Mouse (Mus musculus) MEL (cell line): Measurements from ENCODE around the gene Espnl. TPM values are rescaled to one million over a fixed set of nuclear protein-coding genes. Genes with fewer than 3 reads are reported as not detected.
A peak's percentile ranks its signal among the peaks of the same experiment; 100 is the strongest.

Source experiments
- DNase-seq: peaks from one replicate; pipeline ENCODE4 v3.0.0; 2011; ENCODE audit warnings: low read depth, low spot score
- H3K27ac ChIP-seq: 2 replicates; pipeline ENCODE4 v1.5.1; 2012; ENCODE audit warnings: low read depth, mild to moderate bottlenecking, control low read depth, low read length, moderate library complexity; ENCODE audit not compliant: control insufficient read depth
- H3K27me3 ChIP-seq, 2 experiments: fragments of 150-350 bp in 1 of 2; sonication (generic) in 1 of 2; 2 replicates each; pipeline ENCODE4 v1.6.1; 2012; ENCODE audit warnings: low read length in 2 of 2, mild to moderate bottlenecking in 2 of 2, improper control_type of control experiment in 1 of 2, moderate library complexity in 1 of 2; ENCODE audit not compliant: insufficient read depth in 2 of 2, control insufficient read depth in 1 of 2
- H3K36me3 ChIP-seq, 2 experiments: 2 replicates each; pipeline ENCODE4 v1.6.1; 2012 to 2014; ENCODE audit warnings: low read length in 2 of 2, improper control_type of control experiment in 1 of 2, inconsistent platforms in 1 of 2, mild to moderate bottlenecking in 1 of 2; ENCODE audit not compliant: insufficient read depth in 2 of 2, control insufficient read depth in 1 of 2
- H3K4me1 ChIP-seq, 2 experiments: fragments of 150-350 bp in 1 of 2; sonication (generic) in 1 of 2; 2 replicates each; pipeline ENCODE4 v1.6.1; 2012; ENCODE audit warnings: low read length in 2 of 2, improper control_type of control experiment in 1 of 2, mild to moderate bottlenecking in 1 of 2; ENCODE audit not compliant: insufficient read depth in 2 of 2, control insufficient read depth in 1 of 2
- H3K4me3 ChIP-seq, 2 experiments: fragments of 150-350 bp in 1 of 2; sonication (generic) in 1 of 2; 2 replicates each; pipeline ENCODE4 v1.5.1; 2012; ENCODE audit warnings: low read depth in 2 of 2, low read length in 2 of 2, mild to moderate bottlenecking in 2 of 2, moderate library complexity in 2 of 2, control low read depth in 1 of 2, improper control_type of control experiment in 1 of 2; ENCODE audit not compliant: control insufficient read depth in 1 of 2, insufficient read depth in 1 of 2
- H3K79me2 ChIP-seq: 2 replicates; pipeline ENCODE4 v1.6.1; 2012; ENCODE audit warnings: mild to moderate bottlenecking, low read length, moderate library complexity; ENCODE audit not compliant: control insufficient read depth, poor library complexity, insufficient read depth
- H3K9ac ChIP-seq: 2 replicates; pipeline ENCODE4 v1.6.1; 2012; ENCODE audit warnings: low read depth, mild to moderate bottlenecking, control low read depth, low read length, moderate library complexity; ENCODE audit not compliant: control insufficient read depth, poor library complexity, severe bottlenecking
- H3K9me3 ChIP-seq: fragments of 150-350 bp; sonication (generic); replicated peaks from 2 replicates; pipeline ENCODE4 v1.6.1; 2012; ENCODE audit warnings: mild to moderate bottlenecking, low read length, improper control_type of control experiment, moderate library complexity; ENCODE audit not compliant: insufficient read depth
- BHLHE40 ChIP-seq: IDR thresholded peaks from 2 replicates; pipeline ENCODE4 v1.6.1; 2012; ENCODE audit warnings: low read depth, mild to moderate bottlenecking, inconsistent platforms, low read length, improper control_type of control experiment, borderline replicate concordance
- CHD1 ChIP-seq: IDR thresholded peaks from 2 replicates; pipeline ENCODE4 v1.6.1; 2012; ENCODE audit warnings: low read depth, mild to moderate bottlenecking, inconsistent platforms, low read length, improper control_type of control experiment
- CHD2 ChIP-seq: IDR thresholded peaks from 2 replicates; pipeline ENCODE4 v1.6.1; 2011; ENCODE audit warnings: low read length, improper control_type of control experiment
- E2F4 ChIP-seq: IDR thresholded peaks from 2 replicates; pipeline ENCODE4 v1.6.1; 2011; ENCODE audit warnings: low read depth, low read length, improper control_type of control experiment, borderline replicate concordance
- ELF1 ChIP-seq: IDR thresholded peaks from 2 replicates; pipeline ENCODE4 v1.6.1; 2014; ENCODE audit warnings: low read depth, mild to moderate bottlenecking, inconsistent platforms, low read length, improper control_type of control experiment, moderate library complexity
- EP300 ChIP-seq, 2 experiments: IDR thresholded peaks; 2 replicates each; pipeline ENCODE4 v1.6.1; 2011; ENCODE audit warnings: improper control_type of control experiment in 2 of 2, low read length in 2 of 2, low read depth in 1 of 2, mild to moderate bottlenecking in 1 of 2
- GABPA ChIP-seq: IDR thresholded peaks from 2 replicates; pipeline ENCODE4 v1.6.1; 2012; ENCODE audit warnings: low read depth, mild to moderate bottlenecking, inconsistent platforms, low read length, improper control_type of control experiment, moderate library complexity
- GATA1 ChIP-seq: IDR thresholded peaks from 2 replicates; pipeline ENCODE4 v1.6.1; 2011; ENCODE audit warnings: low read depth, low read length, improper control_type of control experiment
- MAFK ChIP-seq: IDR thresholded peaks from 2 replicates; pipeline ENCODE4 v1.6.1; 2011; ENCODE audit warnings: low read depth, mild to moderate bottlenecking, low read length, improper control_type of control experiment, borderline replicate concordance
- MAX ChIP-seq: IDR thresholded peaks from 2 replicates; pipeline ENCODE4 v1.6.1; 2011; ENCODE audit warnings: low read length, improper control_type of control experiment
- MAZ ChIP-seq: IDR thresholded peaks from 2 replicates; pipeline ENCODE4 v1.6.1; 2012; ENCODE audit warnings: low read depth, mild to moderate bottlenecking, inconsistent platforms, low read length, improper control_type of control experiment
- MEF2A ChIP-seq: IDR thresholded peaks from 2 replicates; pipeline ENCODE4 v1.6.1; 2014; ENCODE audit warnings: low read depth, mild to moderate bottlenecking, inconsistent platforms, low read length, improper control_type of control experiment; ENCODE audit not compliant: poor library complexity, insufficient replicate concordance, severe bottlenecking; ENCODE audit errors: extremely low read depth
- MYB ChIP-seq: IDR thresholded peaks from 2 replicates; pipeline ENCODE4 v1.6.1; 2011; ENCODE audit warnings: mild to moderate bottlenecking, low read depth, low read length, improper control_type of control experiment
- MYC ChIP-seq: IDR thresholded peaks from 2 replicates; pipeline ENCODE4 v1.6.1; 2011; ENCODE audit warnings: low read depth, mild to moderate bottlenecking, low read length, improper control_type of control experiment, moderate library complexity
- NELFE ChIP-seq: IDR thresholded peaks from 2 replicates; pipeline ENCODE4 v1.6.1; 2011; ENCODE audit warnings: low read depth, low read length, improper control_type of control experiment
- NRF1 ChIP-seq: IDR thresholded peaks from 2 replicates; pipeline ENCODE4 v1.6.1; 2014; ENCODE audit warnings: low read depth, mild to moderate bottlenecking, inconsistent platforms, low read length, improper control_type of control experiment, moderate library complexity; ENCODE audit not compliant: poor library complexity, insufficient read depth, severe bottlenecking
- POLR2AphosphoS5 ChIP-seq: IDR thresholded peaks from 2 replicates; pipeline ENCODE4 v1.6.1; 2012; ENCODE audit warnings: low read depth, borderline replicate concordance, mild to moderate bottlenecking, inconsistent platforms, low read length, moderate library complexity, mixed read lengths
- RCOR1 ChIP-seq: IDR thresholded peaks from 2 replicates; pipeline ENCODE4 v1.6.1; 2012; ENCODE audit warnings: low read depth, mild to moderate bottlenecking, inconsistent platforms, low read length, improper control_type of control experiment
- SIN3A ChIP-seq: IDR thresholded peaks from 2 replicates; pipeline ENCODE4 v1.6.1; 2012; ENCODE audit warnings: low read length, improper control_type of control experiment, inconsistent platforms
- TAL1 ChIP-seq: IDR thresholded peaks from 2 replicates; pipeline ENCODE4 v1.6.1; 2012; ENCODE audit warnings: mild to moderate bottlenecking, inconsistent platforms, low read length, moderate library complexity, mixed read lengths
- TBP ChIP-seq: IDR thresholded peaks from 2 replicates; pipeline ENCODE4 v1.8.0; 2011; ENCODE audit warnings: low read depth, low read length, improper control_type of control experiment
- TCF12 ChIP-seq: IDR thresholded peaks from 2 replicates; pipeline ENCODE4 v1.6.1; 2014; ENCODE audit warnings: low read depth, mild to moderate bottlenecking, inconsistent platforms, low read length, improper control_type of control experiment, moderate library complexity
- UBTF ChIP-seq: IDR thresholded peaks from 2 replicates; pipeline ENCODE4 v1.6.1; 2012; ENCODE audit warnings: low read depth, mild to moderate bottlenecking, inconsistent platforms, low read length, improper control_type of control experiment, moderate library complexity, borderline replicate concordance; ENCODE audit not compliant: insufficient read depth
- ZMIZ1 ChIP-seq: IDR thresholded peaks from 2 replicates; pipeline ENCODE4 v1.6.1; 2012; ENCODE audit warnings: low read depth, mild to moderate bottlenecking, inconsistent platforms, low read length, improper control_type of control experiment, moderate library complexity
- polyA plus RNA-seq, 2 experiments: library from polyadenylated mRNA; stranded (reverse) in 1 of 2; unstranded in 1 of 2; fragments of >175 nt in 1 of 2; fragments of >200 nt in 1 of 2; gene quantifications; 2 replicates each; pipeline versions ENCODE4 v1.2.1 to v1.2.4; 2012; ENCODE audit warnings: low replicate concordance in 2 of 2, low read depth in 1 of 2; ENCODE audit not compliant: insufficient read length in 2 of 2, insufficient read depth in 1 of 2, missing spikeins in 1 of 2
- total RNA-seq: library from RNA; depleted of rRNA; stranded (reverse); fragments of 300-350 nt; gene quantifications from 2 replicates; pipeline ENCODE4 v1.2.3, GENCODE M21; 2012

The Espnl gene
- total and polyA plus RNA-seq, 3 experiments: 2.0 to 2.1 TPM; not detected in 1

- TF ChIP-seq NRF1 (no peak), MAFK (no peak)
- H3K4me1 ChIP-seq: peaks cover 0 to 13% of the 10 kb centered on the region in 2 experiments; a peak in 2 of 4 replicates
- H3K27ac ChIP-seq: no peak overlapping the region
- DNase-seq: no peak
- H3K9ac ChIP-seq: no peak overlapping the region
- H3K36me3 ChIP-seq: peaks cover 0 to 6% of the 10 kb centered on the region in 2 experiments; a peak in 1 of 4 replicates
- H3K27me3 ChIP-seq: no peaks in the 10 kb centered on the region
- peaks cover 4% of the 10 kb centered on the region for H3K79me2 ChIP-seq
- no peak overlapping the region for H3K4me3 ChIP-seq
- H3K9me3 ChIP-seq: no peaks in the 10 kb centered on the region
Measured at GRCm38 (mm10) chr1:91369408-91369807, 47.5 kb downstream of the Espnl start.

DNA sequence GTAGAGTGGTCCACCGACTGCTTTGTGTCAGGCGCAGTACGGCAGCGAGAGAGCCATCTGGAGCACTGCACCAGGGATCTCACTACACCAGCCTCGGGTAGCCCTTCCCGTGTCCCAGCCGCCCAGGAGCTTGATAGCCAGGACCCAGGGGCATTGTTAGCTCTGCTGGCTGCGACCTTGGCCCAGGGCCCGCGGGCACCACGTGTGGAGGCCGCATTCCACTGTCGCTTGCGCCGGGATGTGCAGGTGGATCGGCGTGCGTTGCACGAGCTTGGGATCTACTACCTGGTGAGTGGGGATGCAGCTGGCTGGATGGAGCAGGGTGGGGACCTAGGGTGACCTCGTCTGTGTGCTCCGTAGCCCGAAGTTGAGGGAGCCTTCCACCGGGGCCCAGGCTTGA lies 48.2 kb downstream of the Espnl start:
- Histone ChIP-seq H3K4me3 (no peak overlapping the region), H3K27ac (no peak overlapping the region), H3K9ac (no peak overlapping the region), H3K79me2 (peaks cover 4% of the 10 kb centered on the region), H3K4me1 (peaks cover 0 to 13% of the 10 kb centered on the region in 2 experiments; a peak in 2 of 4 replicates), H3K27me3 (no peaks in the 10 kb centered on the region)
- DNase-seq: no peak
- TF ChIP-seq TAL1 (no peak), ELF1 (no peak), MAX (no peak), EP300 (IDR thresholded peaks at IDR 0.05; ENCODE audit: low read depth in 1 of 2, low read length in 2 of 2) (no peak), MAZ (no peak), MYB (no peak), MAFK (no peak), GABPA (no peak), SIN3A (no peak), TCF12 (no peak), ZMIZ1 (no peak)
- TF ChIP-seq, all 39 proteins: peak for 0
- H3K9me3 ChIP-seq: no peaks in the 10 kb centered on the region
- H3K36me3 ChIP-seq: peaks cover 0 to 6% of the 10 kb centered on the region in 2 experiments; a peak in 1 of 4 replicates

DNA sequence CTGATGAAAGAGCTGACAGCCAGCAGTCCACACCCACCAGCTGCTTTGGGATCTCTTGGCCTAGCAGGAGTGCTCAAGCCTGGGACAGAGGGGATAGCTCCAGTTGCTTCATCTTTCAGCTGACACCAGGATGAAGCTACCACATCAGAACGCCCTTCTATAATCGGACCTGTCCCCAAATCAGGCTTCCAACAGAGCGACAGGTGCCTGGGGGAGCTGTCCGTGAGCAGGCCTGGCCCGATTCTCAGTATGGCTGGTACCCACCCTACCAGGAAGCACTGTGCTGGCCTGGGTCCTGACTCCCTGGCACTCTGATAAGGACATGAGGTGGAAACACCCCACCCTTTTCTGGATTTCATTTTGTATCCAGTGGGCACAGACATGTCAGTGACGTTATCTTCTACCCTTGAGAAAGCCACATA lies 51.5 kb downstream of the Espnl start:
- no peaks in the 10 kb centered on the region for H3K9me3 ChIP-seq
- no peak overlapping the region for H3K27ac ChIP-seq
- 0 out of 4 replicates have a peak, but pooled peaks cover 0 to 4% of the 10 kb centered on the region in 2 experiments for H3K4me1 ChIP-seq
- no peaks in the 10 kb centered on the region for H3K27me3 ChIP-seq
- no peak overlapping the region for H3K4me3 ChIP-seq
- no peak overlapping the region for H3K9ac ChIP-seq
- DNase-seq: no peak
- no peak for TF ChIP-seq BHLHE40
- no peak for TF ChIP-seq CHD1
- TF ChIP-seq MYC: no peak
- TF ChIP-seq GATA1: peak; percentile 32; the same call in 1 of the 2 replicates
- no peak for TF ChIP-seq RCOR1
- no peak for TF ChIP-seq E2F4
- no peak for TF ChIP-seq GABPA
- no peak for TF ChIP-seq TBP
- TF ChIP-seq NELFE: no peak
- peak in 1 of 2 experiments; percentile 44; a peak in 1 of 4 replicates for TF ChIP-seq EP300 (IDR thresholded peaks at IDR 0.05; ENCODE audit: low read depth in 1 of 2, low read length in 2 of 2)
- TF ChIP-seq UBTF: no peak
- no peak for TF ChIP-seq ZMIZ1
- TF ChIP-seq CHD2: no peak
- no peak for TF ChIP-seq MEF2A
- TF ChIP-seq SIN3A: no peak
- no peak for TF ChIP-seq POLR2AphosphoS5
- no peaks in the 10 kb centered on the region for H3K79me2 ChIP-seq
- peaks cover 4% of the 10 kb centered on the region in 2 experiments; a peak in 3 of 4 replicates for H3K36me3 ChIP-seq
